Mouse (Mus musculus) embryonic fibroblast, embryonic 13.5 days (primary cell): ENCODE data around the gene Gm20481.

Experiments used
- CTCF ChIP-seq: IDR thresholded peaks from 2 replicates; pipeline ENCODE4 v1.5.1; 2011; ENCODE audit warnings: mild to moderate bottlenecking, control low read depth, low read length, moderate library complexity, borderline replicate concordance; ENCODE audit not compliant: insufficient read depth
- POLR2A ChIP-seq: IDR thresholded peaks from 2 replicates; pipeline ENCODE4 v1.6.1; 2011; ENCODE audit warnings: low read depth, mild to moderate bottlenecking, control low read depth, low read length, moderate library complexity

- TF ChIP-seq CTCF (no peak), POLR2A (no peak)
Measured at GRCm38 (mm10) chr17:34982328-34982727, 12.6 kb downstream of the Gm20481 start.
